Mouse (Mus musculus) ovary, adult 18-20 months (tissue): Measurements from ENCODE around the gene Ddx1.
"Not testable (repeated sequence)": the region's sequence is repeated elsewhere in the genome, so short reads cannot be mapped to it uniquely, and the experiment has no call there.

Experiments
- DNase-seq: peaks from one replicate; pipeline ENCODE4 v3.0.0; 2022; ENCODE audit warnings: low spot score, mixed read lengths

Ddx1 gene

DNA sequence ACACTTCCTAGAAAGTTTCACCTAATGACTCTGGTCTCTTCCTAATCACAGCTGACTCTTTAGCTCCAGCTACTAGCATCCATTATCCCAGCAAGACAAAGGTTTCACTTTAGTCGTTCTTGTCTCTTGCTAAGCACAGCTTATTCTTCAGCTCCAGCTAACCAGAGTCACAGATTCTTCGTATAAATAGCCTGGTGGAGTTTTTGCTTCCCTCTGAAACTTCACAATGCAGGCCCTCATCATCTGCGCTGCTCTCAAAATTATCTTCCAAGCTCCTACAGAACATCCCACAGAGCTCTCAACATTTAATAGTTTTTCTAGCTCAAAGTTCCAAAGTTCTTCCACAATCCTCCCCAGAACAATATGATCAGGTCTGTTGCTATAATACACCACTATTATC lies 43.3 kb downstream of the Ddx1 start:
- DNase-seq: no peak

DNA sequence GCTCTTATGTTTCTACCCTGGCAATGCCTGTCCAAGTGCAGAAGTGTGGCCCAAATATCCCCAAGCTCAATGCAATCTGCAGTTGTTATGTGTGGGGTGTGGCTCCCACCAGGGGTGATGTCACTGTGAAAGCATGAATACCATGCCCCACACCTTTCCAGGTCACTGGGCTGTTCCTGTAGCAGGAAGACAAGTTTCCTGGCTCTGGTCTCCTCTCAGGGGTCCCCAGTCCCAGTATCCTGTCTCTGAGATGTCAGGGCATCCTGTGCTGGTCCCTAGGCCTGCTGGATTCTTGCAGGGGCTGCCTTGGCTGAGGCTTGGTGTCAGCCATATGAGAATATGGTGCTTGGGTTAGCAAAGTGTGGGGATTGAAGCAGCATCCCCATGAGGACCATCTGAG lies 46.7 kb downstream of the Ddx1 start:
- DNase-seq: no peak

- no peak for DNase-seq
Measured at GRCm38 (mm10) chr12:13200576-13200975, 48.4 kb downstream of the Ddx1 start.

DNA sequence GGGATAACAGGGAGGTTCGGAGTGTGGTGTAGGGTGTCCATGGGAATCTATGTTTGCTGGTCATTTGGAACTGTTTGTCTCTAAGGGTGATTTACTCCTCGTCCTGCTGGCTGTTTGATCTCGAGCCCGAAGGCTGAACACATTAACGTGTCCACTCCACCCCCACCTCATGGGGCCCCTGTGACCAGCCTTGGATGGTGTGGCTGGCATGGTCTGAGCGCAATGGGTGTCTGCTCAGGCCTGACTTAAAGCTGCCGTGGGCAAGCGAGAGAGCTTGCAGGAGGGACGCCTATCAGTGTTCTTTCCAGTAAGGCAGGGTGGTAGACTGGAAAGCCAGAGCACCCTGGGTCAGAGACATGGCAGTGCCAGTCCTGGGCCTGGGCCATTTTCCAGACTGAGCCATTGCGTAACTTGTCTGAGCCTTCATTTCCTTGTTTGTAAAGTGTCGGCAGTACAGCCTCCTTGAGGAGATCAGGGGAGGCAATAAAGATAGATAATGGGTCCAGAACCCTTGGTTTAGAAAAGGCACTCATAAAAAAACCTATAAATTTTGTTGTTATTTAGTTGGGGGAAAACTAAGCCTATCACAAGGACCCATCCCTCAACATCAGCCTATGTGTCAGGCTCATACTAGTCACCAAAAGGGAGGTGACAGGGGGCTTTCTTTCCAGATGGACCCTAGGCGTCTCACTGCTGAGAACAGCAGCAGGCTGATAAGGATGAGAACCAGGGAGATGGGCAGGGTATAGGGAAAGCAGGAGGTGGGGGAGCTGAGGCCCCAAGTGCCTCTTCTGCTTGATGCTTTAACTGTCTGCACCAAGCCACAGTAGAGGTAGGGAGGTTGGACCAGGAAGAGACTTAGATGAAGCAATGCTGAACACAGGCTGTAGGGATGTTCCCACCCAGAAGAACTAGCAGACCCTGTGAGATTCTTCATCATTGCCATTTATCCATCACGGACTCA lies 49.4 kb downstream of the Ddx1 start:
- DNase-seq: peak; percentile 37

GRCm38 (mm10) chr12:13198157-13198556 lies 50.9 kb downstream of the Ddx1 start:
- no peak for DNase-seq

- DNase-seq: no peak
Measured at GRCm38 (mm10) chr12:13196146-13196545, 52.9 kb downstream of the Ddx1 start.

- DNase-seq: no peak
Measured at GRCm38 (mm10) chr12:13195506-13195905, 53.5 kb downstream of the Ddx1 start.

GRCm38 (mm10) chr12:13188059-13188700 lies 60.8 kb downstream of the Ddx1 start:
- no peak for DNase-seq

GRCm38 (mm10) chr12:13186209-13186608 lies 62.8 kb downstream of the Ddx1 start:
- DNase-seq: no peak

DNA sequence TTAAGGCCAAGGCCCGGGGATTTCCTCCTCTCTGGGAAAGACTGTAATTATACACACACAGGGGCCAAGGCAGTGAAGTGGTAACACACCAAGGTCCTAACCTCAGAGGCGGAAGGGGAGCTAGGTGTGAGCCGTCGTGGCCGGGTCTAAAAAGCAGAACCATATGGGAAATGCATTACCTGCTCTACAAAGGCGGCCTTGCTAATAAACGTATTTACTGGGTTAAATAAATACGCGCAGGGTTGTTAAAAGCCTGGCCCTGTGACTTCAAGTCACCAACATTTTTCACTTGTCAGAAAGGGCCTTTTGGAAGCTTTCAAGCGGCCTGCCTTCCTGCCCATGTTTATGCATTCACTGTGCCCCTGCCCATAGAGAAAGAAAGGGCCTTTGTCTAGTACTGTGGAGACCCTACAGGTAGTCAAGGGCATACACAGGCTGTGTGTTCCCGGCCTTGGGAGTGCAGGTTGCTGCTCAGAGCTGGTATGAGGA lies 64.1 kb downstream of the Ddx1 start:
- DNase-seq: no peak

- DNase-seq: not testable (repeated sequence)
Measured at GRCm38 (mm10) chr12:13184136-13184535, 64.9 kb downstream of the Ddx1 start.

DNA sequence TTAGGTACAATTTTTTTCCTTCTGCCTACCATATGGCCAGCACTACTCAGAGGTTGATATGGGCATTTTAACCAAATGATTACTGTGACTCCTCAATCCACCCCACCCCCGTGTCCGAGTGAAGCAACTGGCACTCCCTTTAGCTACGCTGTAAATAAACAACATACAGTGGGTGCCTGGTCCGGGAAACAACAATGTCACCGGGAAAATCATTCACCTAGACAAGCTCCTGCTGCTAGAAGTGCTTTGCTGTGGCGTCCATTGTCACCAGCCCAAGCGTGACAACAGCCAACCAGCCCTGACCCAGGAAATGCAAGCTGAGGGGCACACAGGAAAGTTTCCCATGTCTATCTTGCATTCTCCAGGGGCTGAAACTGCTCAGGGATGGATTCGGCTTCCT lies 66.8 kb downstream of the Ddx1 start:
- DNase-seq: no peak

DNA sequence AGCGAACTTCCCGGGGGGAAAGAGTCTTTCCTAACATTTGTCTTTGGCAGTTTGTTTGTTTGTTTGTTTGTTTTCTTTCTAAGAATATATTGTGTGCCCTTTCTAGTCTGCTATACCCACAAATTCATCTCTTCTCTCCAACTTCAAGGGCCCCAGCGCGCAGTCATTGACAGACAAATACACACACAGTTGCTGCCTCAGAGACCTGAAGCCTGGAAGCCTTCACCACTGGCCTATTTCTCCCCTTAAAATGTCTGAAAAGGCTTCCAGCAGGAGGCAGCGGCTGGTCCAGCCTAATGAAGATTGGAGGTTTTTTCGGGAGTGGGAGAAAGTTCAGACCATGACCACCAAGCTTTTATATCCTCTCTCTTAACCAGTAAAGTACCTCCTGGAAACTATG lies 67.3 kb downstream of the Ddx1 start:
- DNase-seq: no peak

GRCm38 (mm10) chr12:13180715-13181335 lies 68.2 kb downstream of the Ddx1 start:
- no peak for DNase-seq

GRCm38 (mm10) chr12:13180332-13180714 lies 68.7 kb downstream of the Ddx1 start:
- no peak for DNase-seq

GRCm38 (mm10) chr12:13177606-13178005 lies 71.4 kb downstream of the Ddx1 start:
- DNase-seq: no peak

- no peak for DNase-seq
Measured at GRCm38 (mm10) chr12:13176927-13177326, 72.1 kb downstream of the Ddx1 start.

GRCm38 (mm10) chr12:13176136-13176535 lies 72.9 kb downstream of the Ddx1 start:
- DNase-seq: no peak

GRCm38 (mm10) chr12:13174022-13174421 lies 75.0 kb downstream of the Ddx1 start:
- no peak for DNase-seq

GRCm38 (mm10) chr12:13168073-13168472 lies 80.9 kb downstream of the Ddx1 start:
- DNase-seq: no peak

DNA sequence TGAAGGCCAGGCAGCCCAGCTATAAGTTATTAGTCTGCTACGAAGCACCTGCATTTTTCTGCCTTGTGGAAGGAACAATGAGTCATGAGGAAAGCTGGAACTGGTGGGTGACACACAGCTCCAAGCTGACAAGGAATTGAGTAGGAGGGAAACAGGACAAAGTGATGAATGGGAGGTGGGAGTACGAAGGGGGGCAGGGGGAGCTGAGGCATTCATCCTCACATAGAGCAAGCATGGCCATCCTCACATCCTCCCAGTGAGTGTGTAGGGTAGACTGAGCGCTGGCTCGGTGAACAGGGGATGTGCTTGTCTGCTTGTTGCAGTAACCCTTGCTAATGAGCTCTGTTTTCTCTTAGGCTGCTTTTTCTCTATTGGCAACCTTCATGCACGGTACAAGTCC lies 81.9 kb downstream of the Ddx1 start:
- DNase-seq: no peak
